Mouse (Mus musculus) cerebellum, adult 2 months (tissue): ENCODE results near the gene Vps52.

Experiments
- CTCF ChIP-seq: fragments of 200-500 bp; IDR thresholded peaks from 2 replicates; pipeline ENCODE4 v1.5.1; 2011; ENCODE audit warnings: low read depth, mild to moderate bottlenecking, control low read depth, low read length, moderate library complexity, borderline replicate concordance; ENCODE audit not compliant: insufficient read depth
- POLR2A ChIP-seq: fragments of 200-500 bp; IDR thresholded peaks from 2 replicates; pipeline ENCODE4 v1.6.1; 2011; ENCODE audit warnings: low read length, control low read depth, borderline replicate concordance; ENCODE audit not compliant: insufficient read depth

GRCm38 (mm10) chr17:33931947-33932346 lies 23.7 kb upstream of the Vps52 start:
- TF ChIP-seq POLR2A (no peak), CTCF (no peak)
